Mouse (Mus musculus) liver, embryonic 16.5 days (tissue): ENCODE measurements at regions not wholly inside any gene's neighbourhood (a gene's known extent, or its start where the extent isn't known, plus 50 kb on each side); places are given as distances from the start of the nearest gene placed in this dataset.
A peak's percentile ranks its signal among the peaks of the same experiment; 100 is the strongest.

Source experiments
- ATAC-seq: fragments of 200-750 bp; cut with Nextera tagmentation; 2 replicates; pipeline ENCODE4 v1.8.0; 2017; ENCODE audit warnings: low read depth, mild to moderate bottlenecking, moderate number of reproducible peaks, moderate library complexity
- H3K27ac ChIP-seq: fragments of 300-500 bp; sonication (generic); 2 replicates; pipeline ENCODE4 v1.5.1; 2014; ENCODE audit warnings: mild to moderate bottlenecking, low read length
- H3K27me3 ChIP-seq: fragments of 300-500 bp; sonication (generic); 2 replicates; pipeline ENCODE4 v1.6.1; 2014; ENCODE audit warnings: low read depth, low read length, mixed read lengths; ENCODE audit not compliant: control insufficient read depth, insufficient read depth
- H3K36me3 ChIP-seq: fragments of 300-500 bp; sonication (generic); 2 replicates; pipeline ENCODE4 v1.6.1; 2014; ENCODE audit warnings: mild to moderate bottlenecking; ENCODE audit not compliant: control insufficient read depth, insufficient read depth
- H3K4me1 ChIP-seq: fragments of 300-500 bp; sonication (generic); 2 replicates; pipeline ENCODE4 v1.6.1; 2014; ENCODE audit warnings: low read depth, low read length, mixed read lengths; ENCODE audit not compliant: control insufficient read depth
- H3K4me2 ChIP-seq: fragments of 300-500 bp; sonication (generic); 2 replicates; pipeline ENCODE4 v1.6.1; 2014; ENCODE audit warnings: low read depth, low read length, mixed read lengths
- H3K4me3 ChIP-seq: fragments of 300-500 bp; sonication (generic); 2 replicates; pipeline ENCODE4 v1.5.1; 2014; ENCODE audit warnings: low read depth, mild to moderate bottlenecking, low read length
- H3K9ac ChIP-seq: fragments of 300-500 bp; sonication (generic); 2 replicates; pipeline ENCODE4 v1.6.1; 2014; ENCODE audit warnings: low read depth, low read length
- H3K9me3 ChIP-seq: fragments of 300-500 bp; sonication (generic); replicated peaks from 2 replicates; pipeline ENCODE4 v1.6.1; 2016; ENCODE audit warnings: low read length; ENCODE audit not compliant: control insufficient read depth
- WGBS: fragments of 180-500 bp; shearing (Covaris S2); extraction: QIAGEN DNeasy Blood & Tissue Kit; methylation state at CpG from one replicate; pipeline ENCODE4 v1.1.7; 2014; ENCODE audit not compliant: insufficient replicate concordance; 5-methylcytosine and 5-hydroxymethylcytosine counted together

GRCm38 (mm10) chr19:21913005-21913670 is 135.0 kb downstream of the Cemip2 start:
- WGBS, result 23% methylated on average over 8 of the region's 8 CpGs
- H3K36me3 ChIP-seq, result no peaks in the 10 kb centered on the region
- ATAC-seq, result peak; percentile 60

GRCm38 (mm10) chr19:21913748-21914611 is 135.8 kb downstream of the Cemip2 start:
- Histone ChIP-seq H3K36me3 (no peaks in the 10 kb centered on the region), H3K9me3 (no peaks in the 10 kb centered on the region), H3K4me1 (no peaks in the 10 kb centered on the region), H3K27ac (no peak overlapping the region), H3K4me2 (no peak overlapping the region), H3K4me3 (no peak overlapping the region), H3K9ac (no peak overlapping the region), H3K27me3 (no peaks in the 10 kb centered on the region)
- 32% methylated on average over 9 of the region's 9 CpGs for WGBS
- peak; percentile 58; the same call in 1 of the 2 replicates for ATAC-seq

More at GRCm38 (mm10) chr19:21913005-21913670, 135.0 kb downstream of the Cemip2 start:
- no peak overlapping the region for H3K9ac ChIP-seq
- no peak overlapping the region for H3K4me3 ChIP-seq
- no peak overlapping the region for H3K27ac ChIP-seq
- no peaks in the 10 kb centered on the region for H3K27me3 ChIP-seq
- no peaks in the 10 kb centered on the region for H3K4me1 ChIP-seq
- no peak overlapping the region for H3K4me2 ChIP-seq
- no peaks in the 10 kb centered on the region for H3K9me3 ChIP-seq

GRCm38 (mm10) chr19:21914658-21915057 is 136.5 kb downstream of the Cemip2 start:
- no peak overlapping the region for H3K27ac ChIP-seq
- 43% methylated on average over 3 of the region's 3 CpGs for whole genome bisulfite sequencing
- ATAC-seq, result no peak

GRCm38 (mm10) chr19:21918113-21918512 is 140.0 kb downstream of the Cemip2 start:
- no peaks in the 10 kb centered on the region for H3K27me3 ChIP-seq
- WGBS, result 70% methylated on average over 4 of the region's 4 CpGs
- H3K36me3 ChIP-seq, result no peaks in the 10 kb centered on the region
- ATAC-seq, result no peak
- H3K9me3 ChIP-seq, result no peaks in the 10 kb centered on the region
- H3K4me2 ChIP-seq, result no peak overlapping the region
- H3K4me1 ChIP-seq, result no peaks in the 10 kb centered on the region
- no peak overlapping the region for H3K27ac ChIP-seq
- H3K4me3 ChIP-seq, result no peak overlapping the region
- H3K9ac ChIP-seq, result no peak overlapping the region

More at GRCm38 (mm10) chr19:21914658-21915057, 136.5 kb downstream of the Cemip2 start:
- Histone ChIP-seq H3K9ac (no peak overlapping the region), H3K4me3 (no peak overlapping the region), H3K4me2 (no peak overlapping the region), H3K36me3 (no peaks in the 10 kb centered on the region), H3K27me3 (no peaks in the 10 kb centered on the region), H3K4me1 (no peaks in the 10 kb centered on the region), H3K9me3 (no peaks in the 10 kb centered on the region)

GRCm38 (mm10) chr19:21919074-21919473 is 140.9 kb downstream of the Cemip2 start:
- H3K27ac ChIP-seq, result no peak overlapping the region
- H3K27me3 ChIP-seq, result no peaks in the 10 kb centered on the region
- 52% methylated on average over 3 of the region's 3 CpGs for WGBS
- H3K36me3 ChIP-seq, result no peaks in the 10 kb centered on the region
- H3K4me1 ChIP-seq, result no peaks in the 10 kb centered on the region
- no peak overlapping the region for H3K4me2 ChIP-seq
- H3K9me3 ChIP-seq, result no peaks in the 10 kb centered on the region
- H3K4me3 ChIP-seq, result no peak overlapping the region
- H3K9ac ChIP-seq, result no peak overlapping the region
- peak; percentile 47 for ATAC-seq

- no peak for ATAC-seq
- H3K36me3 ChIP-seq, result no peaks in the 10 kb centered on the region
- no peak overlapping the region for H3K4me2 ChIP-seq
- H3K4me1 ChIP-seq, result no peaks in the 10 kb centered on the region
- WGBS, result 65% methylated on average over 4 of the region's 4 CpGs
- no peaks in the 10 kb centered on the region for H3K27me3 ChIP-seq
- H3K27ac ChIP-seq, result no peak overlapping the region
- no peak overlapping the region for H3K9ac ChIP-seq
- no peak overlapping the region for H3K4me3 ChIP-seq
- no peaks in the 10 kb centered on the region for H3K9me3 ChIP-seq
These were observed 162.0 kb downstream of the Cemip2 start for GRCm38 (mm10) chr19:21940114-21940513.

- Histone ChIP-seq H3K4me3 (no peak overlapping the region), H3K27ac (no peak overlapping the region), H3K4me1 (no peaks in the 10 kb centered on the region), H3K4me2 (no peak overlapping the region), H3K36me3 (no peaks in the 10 kb centered on the region), H3K9ac (no peak overlapping the region), H3K9me3 (no peaks in the 10 kb centered on the region), H3K27me3 (no peaks in the 10 kb centered on the region)
- WGBS, result 15% methylated on average over 2 of the region's 2 CpGs
- ATAC-seq, result no peak
These were observed 163.6 kb downstream of the Cemip2 start for GRCm38 (mm10) chr19:21941720-21942119.

- 17% methylated on average over 11 of the region's 11 CpGs for WGBS
- no peaks in the 10 kb centered on the region for H3K4me1 ChIP-seq
- H3K27me3 ChIP-seq, result no peaks in the 10 kb centered on the region
- H3K9me3 ChIP-seq, result no peaks in the 10 kb centered on the region
- ATAC-seq, result no peak
- no peaks in the 10 kb centered on the region for H3K36me3 ChIP-seq
- no peak overlapping the region for H3K9ac ChIP-seq
- no peak overlapping the region for H3K4me3 ChIP-seq
- H3K27ac ChIP-seq, result no peak overlapping the region
- no peak overlapping the region; the same call in 1 of the 2 replicates for H3K4me2 ChIP-seq
These were observed 164.1 kb downstream of the Cemip2 start for GRCm38 (mm10) chr19:21942286-21942685.

GRCm38 (mm10) chr19:21943407-21943806 is 165.3 kb downstream of the Cemip2 start:
- Histone ChIP-seq H3K36me3 (no peaks in the 10 kb centered on the region), H3K9me3 (no peaks in the 10 kb centered on the region), H3K4me3 (no peak overlapping the region), H3K4me1 (no peaks in the 10 kb centered on the region), H3K27me3 (no peaks in the 10 kb centered on the region), H3K27ac (no peak overlapping the region), H3K9ac (no peak overlapping the region), H3K4me2 (no peak overlapping the region)
- no peak for ATAC-seq
- 30% methylated on average over 4 of the region's 4 CpGs for WGBS
